Mouse (Mus musculus) midbrain, embryonic 10.5 days (tissue): Measurements from ENCODE around the gene Cct7. TPM values are rescaled to one million over a fixed set of nuclear protein-coding genes. Genes with fewer than 3 reads are reported as not detected.
A peak's percentile ranks its signal among the peaks of the same experiment; 100 is the strongest.

Source experiments
- DNase-seq: peaks from one replicate; pipeline ENCODE4 v3.0.0-alpha.2; 2017; ENCODE audit warnings: low spot score
- H3K27ac ChIP-seq: fragments of 300-500 bp; sonication (generic); replicated peaks from 2 replicates; pipeline ENCODE4 v1.5.1; 2016; ENCODE audit warnings: mild to moderate bottlenecking
- H3K27me3 ChIP-seq: fragments of 300-500 bp; sonication (generic); 2 replicates; pipeline ENCODE4 v1.6.1; 2016; ENCODE audit warnings: low read depth, mild to moderate bottlenecking; ENCODE audit not compliant: poor library complexity, severe bottlenecking
- H3K36me3 ChIP-seq: fragments of 300-500 bp; sonication (generic); 2 replicates; pipeline ENCODE4 v1.6.1; 2016; ENCODE audit warnings: mild to moderate bottlenecking, moderate library complexity
- H3K4me1 ChIP-seq: fragments of 300-500 bp; sonication (generic); 2 replicates; pipeline ENCODE4 v1.6.1; 2016
- H3K4me3 ChIP-seq: fragments of 300-500 bp; sonication (generic); 2 replicates; pipeline ENCODE4 v1.5.1; 2016; ENCODE audit warnings: mild to moderate bottlenecking, moderate library complexity
- H3K9me3 ChIP-seq: fragments of 300-500 bp; sonication (generic); replicated peaks from 2 replicates; pipeline ENCODE4 v1.6.1; 2016; ENCODE audit warnings: mild to moderate bottlenecking
- WGBS: fragments of 180-500 bp; shearing (Covaris S2); methylation state at CpG from one replicate; pipeline ENCODE4 v1.1.7; 2016; 5-methylcytosine and 5-hydroxymethylcytosine counted together
- polyA plus RNA-seq: library from polyadenylated mRNA; unstranded; fragments of >200 nt; fragmentation: Nextera tagmentation; extraction: Ambion mirVana; gene quantifications from 2 replicates; pipeline ENCODE4 v1.2.1, GENCODE M21; 2016

Gene Cct7
- polyA plus RNA-seq, 1 experiment from 2014 or later, result 751 TPM

- no peaks in the 10 kb centered on the region for H3K36me3 ChIP-seq
- no peak for DNase-seq
- H3K4me1 ChIP-seq, result peaks cover 27% of the 10 kb centered on the region
- H3K9me3 ChIP-seq, result no peaks in the 10 kb centered on the region
- peaks cover 25% of the 10 kb centered on the region for H3K27me3 ChIP-seq
- no peak overlapping the region for H3K27ac ChIP-seq
- 89% methylated on average over 4 of the region's 4 CpGs for WGBS
- no peak overlapping the region for H3K4me3 ChIP-seq
Observed at GRCm38 (mm10) chr6:85490252-85490651, 38.9 kb downstream of the Cct7 start.

DNA sequence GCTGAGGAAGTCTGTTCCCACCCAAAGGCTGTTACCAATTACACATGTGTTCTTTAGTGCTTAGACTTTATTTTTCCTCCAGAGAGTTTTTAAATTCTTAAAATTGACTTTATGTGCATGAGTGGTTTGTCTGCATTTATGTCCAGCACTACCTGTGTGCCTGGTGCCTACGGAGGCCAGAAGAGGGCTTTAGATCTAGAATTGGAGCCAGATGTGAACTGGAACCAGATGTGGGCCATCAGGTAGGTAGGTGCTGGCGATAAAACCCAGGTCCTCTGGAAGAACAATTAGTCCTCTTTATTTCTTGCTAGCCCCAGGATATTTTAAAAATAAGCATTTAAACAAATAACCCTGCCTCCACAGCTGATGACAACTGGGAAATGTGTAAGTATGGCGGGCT lies 40.3 kb downstream of the Cct7 start:
- Histone ChIP-seq H3K4me3 (no peak overlapping the region), H3K36me3 (no peaks in the 10 kb centered on the region), H3K27me3 (peaks cover 12% of the 10 kb centered on the region), H3K27ac (no peak overlapping the region), H3K9me3 (no peaks in the 10 kb centered on the region), H3K4me1 (peaks cover 27% of the 10 kb centered on the region)
- no peak for DNase-seq
- WGBS, result 95% methylated on average over 3 of the region's 3 CpGs

GRCm38 (mm10) chr6:85496976-85497375 lies 45.7 kb downstream of the Cct7 start:
- Histone ChIP-seq H3K9me3 (no peaks in the 10 kb centered on the region), H3K4me1 (peaks cover 9% of the 10 kb centered on the region), H3K27me3 (peaks cover 15% of the 10 kb centered on the region), H3K36me3 (no peaks in the 10 kb centered on the region), H3K4me3 (no peak overlapping the region), H3K27ac (no peak overlapping the region)
- no peak for DNase-seq

DNA sequence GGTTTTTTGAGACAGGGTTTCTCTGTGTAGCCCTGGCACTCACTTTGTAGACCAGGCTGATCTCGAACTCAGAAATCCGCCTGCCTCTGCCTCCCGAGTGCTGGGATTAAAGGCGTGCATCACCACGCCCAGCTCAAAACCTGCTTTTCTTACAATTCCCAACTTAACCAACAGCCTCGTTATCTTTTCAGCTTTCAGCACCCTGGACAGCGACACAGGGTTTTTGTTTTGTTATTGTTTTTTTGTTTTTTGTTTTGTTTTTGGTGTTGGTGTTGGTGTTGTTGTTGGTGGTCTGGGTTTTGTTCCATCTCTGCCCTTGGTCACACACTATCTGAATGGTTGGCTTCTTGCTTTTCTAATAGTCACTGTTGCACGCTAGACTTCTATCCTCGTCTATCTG lies 46.8 kb downstream of the Cct7 start:
- H3K9me3 ChIP-seq, result no peaks in the 10 kb centered on the region
- no peak overlapping the region for H3K27ac ChIP-seq
- peaks cover 20% of the 10 kb centered on the region for H3K4me1 ChIP-seq
- no peaks in the 10 kb centered on the region for H3K36me3 ChIP-seq
- 75% methylated on average over 9 of the region's 9 CpGs for WGBS
- H3K4me3 ChIP-seq, result no peak overlapping the region
- peaks cover 23% of the 10 kb centered on the region for H3K27me3 ChIP-seq
- no peak for DNase-seq

GRCm38 (mm10) chr6:85500416-85500815 lies 49.1 kb downstream of the Cct7 start:
- Histone ChIP-seq H3K4me3 (no peak overlapping the region), H3K9me3 (no peaks in the 10 kb centered on the region), H3K27ac (no peak overlapping the region), H3K36me3 (no peaks in the 10 kb centered on the region), H3K27me3 (peaks cover 44% of the 10 kb centered on the region), H3K4me1 (peaks cover 23% of the 10 kb centered on the region)
- no peak for DNase-seq
- WGBS, result 76% methylated on average over 1 of the region's 1 CpGs

- Histone ChIP-seq H3K27ac (peak overlapping the region; percentile 90; the same call in 1 of the 2 replicates), H3K36me3 (no peaks in the 10 kb centered on the region), H3K9me3 (no peaks in the 10 kb centered on the region), H3K27me3 (peaks cover 50% of the 10 kb centered on the region), H3K4me1 (peaks cover 23% of the 10 kb centered on the region), H3K4me3 (peak overlapping the region; percentile 77)
- 11% methylated on average over 6 of the region's 6 CpGs for WGBS
- DNase-seq, result no peak
Observed at GRCm38 (mm10) chr6:85501571-85502102, 50.3 kb downstream of the Cct7 start.

- Histone ChIP-seq H3K4me1 (peaks cover 23% of the 10 kb centered on the region), H3K9me3 (no peaks in the 10 kb centered on the region), H3K27ac (peak overlapping the region; percentile 90), H3K36me3 (no peaks in the 10 kb centered on the region), H3K27me3 (peaks cover 50% of the 10 kb centered on the region), H3K4me3 (peak overlapping the region; percentile 77)
- peak; percentile 73 for DNase-seq
- WGBS, result under 1% methylated on average over 37 of the region's 37 CpGs
Observed at GRCm38 (mm10) chr6:85502103-85502910, 51.0 kb downstream of the Cct7 start.

GRCm38 (mm10) chr6:85502911-85503250 lies 51.6 kb downstream of the Cct7 start, which contains the start of gene Fbxo41:
Gene Fbxo41, minus strand, starts transcription at chr6:85502994.
- peak within 1 kb of the TSS; percentile 90 for H3K27ac ChIP-seq

DNA sequence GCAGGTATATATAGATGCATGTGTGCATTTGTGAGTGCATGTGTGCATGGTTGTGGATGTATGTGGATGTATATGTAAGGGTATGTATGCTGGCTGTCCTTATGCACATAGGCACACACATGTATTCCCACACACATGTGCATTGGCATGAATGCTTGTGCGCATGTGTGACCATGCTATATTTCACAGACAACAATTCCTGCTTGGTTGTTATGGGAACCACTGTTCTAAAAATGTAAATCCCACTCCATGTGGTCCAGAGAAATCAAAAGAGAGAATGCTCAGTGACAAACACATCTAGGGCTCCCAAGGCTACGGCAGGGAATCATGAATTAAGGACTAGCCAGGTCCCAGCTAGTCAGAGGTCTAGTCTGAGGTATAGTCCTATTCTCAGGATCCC lies 53.6 kb downstream of the Cct7 start:
- WGBS, result 68% methylated on average over 2 of the region's 2 CpGs
- no peaks in the 10 kb centered on the region for H3K9me3 ChIP-seq

More at GRCm38 (mm10) chr6:85502911-85503250, 51.6 kb downstream of the Cct7 start, which contains the start of gene Fbxo41:
- WGBS, result 1% methylated on average over 20 of the region's 22 CpGs
- Histone ChIP-seq H3K9me3 (no peaks in the 10 kb centered on the region), H3K4me3 (peak within 1 kb of the TSS; percentile 77), H3K27me3 (peaks cover 50% of the 10 kb centered on the region), H3K4me1 (peaks cover 23% of the 10 kb centered on the region), H3K36me3 (no peaks in the 10 kb centered on the region)
- DNase-seq, result peak; percentile 70

DNA sequence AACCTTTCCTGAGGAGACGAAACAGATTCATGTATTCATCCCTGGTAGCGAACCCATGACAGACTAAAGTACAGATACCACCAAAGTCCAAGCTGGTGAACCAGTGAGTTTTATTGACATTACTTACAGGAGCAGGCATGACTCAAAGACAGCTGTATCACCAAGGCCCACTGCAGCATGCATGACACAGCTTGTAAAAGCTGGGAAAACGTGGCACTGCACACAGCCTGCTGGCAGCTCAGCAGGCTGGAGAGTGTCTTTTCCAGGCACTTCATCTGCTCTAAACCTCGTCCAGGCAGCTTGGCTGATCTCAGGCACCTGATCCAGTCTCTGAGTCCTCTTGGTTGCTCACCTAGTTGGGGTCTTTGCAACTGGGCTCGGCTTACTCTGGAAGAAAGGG lies 57.3 kb downstream of the Cct7 start:
- Histone ChIP-seq H3K27ac (no peak overlapping the region), H3K4me1 (peaks cover 26% of the 10 kb centered on the region), H3K4me3 (no peak overlapping the region), H3K9me3 (no peaks in the 10 kb centered on the region), H3K27me3 (peaks cover 76% of the 10 kb centered on the region), H3K36me3 (no peaks in the 10 kb centered on the region)
- no peak for DNase-seq
- WGBS, result 44% methylated on average over 5 of the region's 5 CpGs

More for the DNA sequence above, 53.6 kb downstream of the Cct7 start:
- no peak overlapping the region for H3K4me3 ChIP-seq
- no peak overlapping the region for H3K27ac ChIP-seq
- DNase-seq, result no peak
- peaks cover 66% of the 10 kb centered on the region for H3K27me3 ChIP-seq
- no peaks in the 10 kb centered on the region for H3K36me3 ChIP-seq
- H3K4me1 ChIP-seq, result peaks cover 23% of the 10 kb centered on the region

- no peaks in the 10 kb centered on the region for H3K9me3 ChIP-seq
- H3K4me1 ChIP-seq, result peaks cover 29% of the 10 kb centered on the region
- H3K27me3 ChIP-seq, result peaks cover 78% of the 10 kb centered on the region
- peak; percentile 52 for DNase-seq
- no peak overlapping the region for H3K27ac ChIP-seq
- H3K36me3 ChIP-seq, result no peaks in the 10 kb centered on the region
- 4% methylated on average over 6 of the region's 6 CpGs for WGBS
- H3K4me3 ChIP-seq, result no peak overlapping the region
Observed at GRCm38 (mm10) chr6:85510476-85510875, 59.2 kb downstream of the Cct7 start.

DNA sequence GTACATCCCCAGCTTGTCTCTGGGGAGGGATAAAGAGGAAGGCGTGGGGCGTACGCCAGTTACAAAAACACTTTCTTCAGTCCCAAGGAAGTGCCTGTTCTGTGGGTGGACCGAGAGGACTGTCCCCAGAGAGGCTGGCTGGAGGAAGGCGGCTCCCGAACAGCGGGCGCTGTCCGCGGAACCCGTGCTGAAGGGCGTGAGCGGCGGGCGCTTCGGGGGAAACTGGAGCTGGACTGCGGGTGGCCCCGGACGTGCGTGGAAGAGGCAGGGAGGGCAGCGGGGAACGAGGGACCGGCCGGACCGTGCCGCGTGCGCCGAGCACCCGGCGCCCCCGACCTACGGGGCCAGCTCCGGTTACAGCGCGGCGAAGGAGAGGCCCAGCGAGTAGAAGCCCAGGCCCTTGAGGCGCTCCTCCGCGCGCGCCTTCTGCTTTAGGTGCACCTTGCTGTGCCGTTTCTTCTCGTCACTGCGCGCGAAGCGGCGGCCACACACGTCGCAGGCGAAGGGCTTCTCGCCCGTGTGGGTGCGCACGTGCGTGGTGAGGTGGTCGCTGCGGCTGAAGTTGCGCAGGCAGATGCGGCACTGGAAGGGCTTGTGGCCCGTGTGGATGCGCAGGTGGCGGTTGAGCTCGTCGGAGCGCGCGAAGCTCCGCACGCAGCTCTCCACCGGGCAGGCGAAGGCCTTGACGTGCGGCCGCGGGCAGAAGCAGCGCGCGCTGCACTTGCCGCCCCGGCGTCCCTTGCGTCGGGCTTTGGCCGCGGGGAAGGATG lies 60.2 kb downstream of the Cct7 start:
- Histone ChIP-seq H3K9me3 (no peaks in the 10 kb centered on the region), H3K27me3 (peaks cover 82% of the 10 kb centered on the region)
- WGBS, result under 1% methylated on average over 88 of the region's 88 CpGs

More for the DNA sequence above, 60.2 kb downstream of the Cct7 start:
- peaks cover 29% of the 10 kb centered on the region for H3K4me1 ChIP-seq
- no peak overlapping the region; the same call in 1 of the 2 replicates for H3K27ac ChIP-seq
- peak; percentile 52 for DNase-seq
- no peaks in the 10 kb centered on the region for H3K36me3 ChIP-seq
- H3K4me3 ChIP-seq, result peak overlapping the region; percentile 60
